Mouse (Mus musculus) inflammation-experienced regulatory T-cells, adult 6 months (primary cell): ENCODE measurements around the gene Unc13a. TPM values are rescaled to one million over a fixed set of nuclear protein-coding genes. Genes with fewer than 3 reads are reported as not detected.
A peak's percentile ranks its signal among the peaks of the same experiment; 100 is the strongest.

Source experiments
- ATAC-seq: one replicate; pipeline ENCODE4 v1.8.0; 2017
- polyA plus RNA-seq, 3 experiments: library from polyadenylated mRNA; unstranded; fragments of 100-300 nt; shearing (Covaris generic); gene quantifications; one replicate each; pipeline ENCODE4 v1.2.1; 2017

The Unc13a gene
- polyA plus RNA-seq, 3 experiments from 2014 or later, result 0.42 to 0.67 (median 0.54) TPM

DNA sequence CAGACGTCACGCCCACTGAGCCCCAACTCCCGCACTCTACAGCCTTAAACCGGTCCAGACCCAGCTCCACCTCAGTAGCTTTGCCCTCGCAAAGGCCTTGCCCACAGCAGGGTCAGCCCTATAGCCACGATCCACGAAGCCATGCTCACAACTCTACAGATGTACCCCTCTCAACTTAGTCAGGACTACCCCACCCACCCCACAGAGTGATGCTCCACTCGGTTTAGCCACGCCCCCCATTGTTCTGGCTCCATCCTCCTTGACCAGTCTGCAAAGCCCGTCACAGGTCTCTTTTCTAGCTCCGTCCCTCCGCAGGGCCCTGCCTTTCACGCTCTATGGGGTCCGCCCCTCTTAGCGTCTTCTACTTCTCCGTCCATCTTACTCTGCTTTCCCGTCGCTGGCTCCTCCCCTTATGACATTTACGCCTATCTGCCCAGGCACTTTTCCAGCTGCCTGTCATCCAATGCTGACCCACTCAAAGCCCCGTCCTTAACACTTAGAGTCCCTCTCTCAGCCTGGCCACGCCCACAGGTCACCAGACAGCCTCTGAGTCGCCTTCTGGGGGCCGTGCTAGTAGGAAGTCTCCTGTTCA is 14.7 kb upstream of the Unc13a start:
- ATAC-seq, result no peak

DNA sequence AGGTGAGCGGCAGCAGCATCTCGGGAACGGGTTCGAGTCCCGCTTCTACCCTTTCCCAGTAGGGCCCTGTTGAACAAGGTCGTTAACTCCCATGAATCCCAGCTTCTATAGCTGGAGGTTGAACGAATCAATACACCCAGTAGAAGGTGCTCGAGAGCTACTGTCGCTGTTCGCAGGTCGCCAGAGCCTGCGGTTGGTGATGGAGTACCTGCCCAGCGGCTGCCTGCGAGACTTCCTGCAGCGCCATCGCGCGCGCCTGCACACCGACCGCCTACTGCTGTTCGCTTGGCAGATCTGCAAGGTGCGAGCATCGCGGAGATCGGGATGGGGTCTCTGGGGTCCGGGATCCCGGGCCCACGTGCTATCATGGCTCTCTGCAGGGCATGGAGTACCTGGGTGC is 14.0 kb upstream of the Unc13a start:
- no peak for ATAC-seq

DNA sequence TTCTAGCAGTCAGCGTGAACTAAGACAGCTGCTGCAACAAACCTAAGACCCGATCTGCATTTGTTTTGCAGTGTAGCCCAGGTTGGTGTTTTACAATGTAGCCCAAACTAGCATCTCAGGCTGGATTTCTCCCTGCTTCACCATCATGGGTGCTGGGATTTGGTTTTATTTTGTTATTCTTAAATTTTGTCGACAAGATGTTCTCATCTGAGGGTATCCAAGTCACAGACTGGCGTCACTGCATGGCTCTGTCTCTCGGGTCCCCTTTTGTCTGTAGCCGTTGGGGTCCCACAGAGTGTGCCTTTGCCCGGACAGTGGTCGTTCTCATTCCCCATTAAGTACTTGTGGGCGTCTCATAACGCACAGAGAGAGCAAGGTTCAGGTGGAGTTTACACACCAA is 13.1 kb upstream of the Unc13a start:
- no peak for ATAC-seq

DNA sequence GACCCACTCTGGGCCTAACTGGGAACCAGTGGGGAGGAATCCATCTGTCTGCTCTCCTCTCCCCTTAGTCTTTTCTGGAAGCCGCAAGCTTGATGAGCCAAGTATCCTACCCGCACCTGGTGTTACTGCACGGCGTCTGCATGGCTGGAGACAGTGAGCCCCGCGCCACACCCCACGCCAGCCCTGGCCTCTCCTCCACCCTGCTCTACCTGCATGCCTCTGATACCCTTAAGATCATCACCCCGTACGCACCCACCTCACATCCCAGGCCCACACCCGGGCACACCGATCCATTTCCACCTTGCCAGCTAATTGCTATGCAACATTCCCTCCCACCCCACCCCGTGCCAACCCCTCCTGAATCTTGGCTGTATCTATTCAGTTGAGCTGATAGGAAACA is 11.3 kb upstream of the Unc13a start:
- ATAC-seq, result no peak

DNA sequence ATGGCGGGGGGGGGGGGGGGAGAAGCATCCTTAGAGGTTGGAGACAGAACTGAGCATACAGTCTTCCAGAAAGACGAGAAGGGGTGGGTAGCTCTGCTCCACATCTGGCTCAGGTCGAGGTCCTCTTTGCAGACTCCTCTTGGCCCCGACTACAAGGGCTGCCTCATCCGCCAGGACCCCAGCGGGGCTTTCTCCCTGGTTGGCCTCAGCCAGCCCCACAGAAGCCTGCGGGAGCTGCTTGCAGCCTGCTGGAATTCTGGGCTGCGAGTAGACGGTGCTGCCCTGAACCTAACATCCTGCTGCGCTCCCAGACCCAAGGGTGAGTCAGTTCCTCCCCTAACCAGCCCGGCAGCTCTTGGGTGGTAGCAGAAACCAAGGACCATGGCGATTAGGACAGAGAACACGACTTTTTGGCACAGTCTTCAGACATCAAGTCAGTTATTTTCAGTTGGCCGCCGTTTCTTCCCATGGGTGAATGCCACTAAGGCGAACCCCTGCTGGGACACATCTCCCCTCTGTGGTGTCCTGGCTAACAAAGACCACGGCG is 9.9 kb upstream of the Unc13a start:
- ATAC-seq, result no peak

DNA sequence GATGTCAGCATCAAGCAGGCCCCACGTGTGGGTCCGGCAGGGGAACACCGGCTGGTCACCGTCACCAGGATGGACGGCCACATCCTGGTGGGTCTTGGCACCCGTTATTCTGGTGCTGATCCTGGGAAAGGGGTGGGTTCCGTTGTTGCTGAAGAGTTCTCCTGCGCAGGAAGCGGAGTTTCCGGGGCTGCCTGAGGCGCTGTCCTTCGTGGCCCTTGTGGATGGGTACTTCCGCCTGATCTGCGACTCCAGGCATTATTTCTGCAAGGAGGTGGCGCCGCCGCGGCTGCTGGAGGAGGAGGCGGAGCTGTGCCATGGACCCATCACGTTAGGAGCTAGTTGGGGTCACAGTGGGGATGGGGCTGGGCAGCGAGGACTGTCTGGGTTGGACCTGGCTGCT is 8.9 kb upstream of the Unc13a start:
- no peak for ATAC-seq

DNA sequence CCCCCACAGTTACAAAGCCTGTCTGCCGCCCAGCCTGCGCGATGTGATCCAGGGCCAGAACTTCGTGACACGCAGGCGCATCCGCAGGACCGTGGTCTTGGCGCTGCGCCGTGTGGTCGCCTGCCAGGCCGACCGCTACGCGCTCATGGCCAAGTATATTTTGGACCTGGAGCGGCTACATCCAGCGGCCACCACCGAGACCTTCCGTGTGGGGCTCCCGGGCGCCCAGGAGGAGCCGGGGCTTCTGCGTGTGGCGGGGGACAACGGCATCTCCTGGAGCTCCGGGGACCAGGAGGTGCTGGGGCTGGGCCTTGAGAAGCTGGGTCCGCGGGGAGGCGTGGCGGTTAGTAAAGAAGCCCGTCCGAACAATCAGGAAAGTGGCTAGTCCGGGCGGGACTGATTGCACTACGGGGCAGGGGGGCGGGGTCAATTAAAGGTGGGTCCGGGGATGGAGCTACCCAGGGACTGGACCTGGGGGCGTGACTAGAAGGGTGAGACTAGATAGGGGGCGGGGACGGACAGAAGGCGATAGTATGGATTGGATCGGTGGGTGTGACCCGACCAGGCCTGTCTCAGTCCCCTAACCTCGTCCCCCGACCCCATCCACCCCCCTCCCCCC is 8.1 kb upstream of the Unc13a start:
- ATAC-seq, result no peak

DNA sequence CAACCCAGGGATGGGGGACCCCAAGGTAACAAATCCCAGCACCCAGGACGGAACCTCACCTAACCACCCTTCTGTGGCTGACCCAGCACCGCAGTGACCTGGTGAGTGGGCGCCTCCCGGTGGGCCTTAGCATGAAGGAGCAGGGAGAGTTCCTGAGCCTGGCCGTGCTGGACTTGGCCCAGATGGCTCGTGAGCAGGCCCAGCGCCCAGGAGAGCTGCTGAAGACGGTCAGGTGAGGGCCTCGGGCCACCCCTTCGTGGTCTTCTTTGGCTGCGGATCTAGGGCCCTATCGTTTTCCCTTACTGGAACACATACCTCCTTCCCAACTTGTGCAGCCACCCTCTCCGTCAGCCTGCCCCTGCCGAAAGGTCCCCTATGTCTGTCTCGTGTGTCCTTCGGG is 7.6 kb upstream of the Unc13a start:
- ATAC-seq, result no peak

DNA sequence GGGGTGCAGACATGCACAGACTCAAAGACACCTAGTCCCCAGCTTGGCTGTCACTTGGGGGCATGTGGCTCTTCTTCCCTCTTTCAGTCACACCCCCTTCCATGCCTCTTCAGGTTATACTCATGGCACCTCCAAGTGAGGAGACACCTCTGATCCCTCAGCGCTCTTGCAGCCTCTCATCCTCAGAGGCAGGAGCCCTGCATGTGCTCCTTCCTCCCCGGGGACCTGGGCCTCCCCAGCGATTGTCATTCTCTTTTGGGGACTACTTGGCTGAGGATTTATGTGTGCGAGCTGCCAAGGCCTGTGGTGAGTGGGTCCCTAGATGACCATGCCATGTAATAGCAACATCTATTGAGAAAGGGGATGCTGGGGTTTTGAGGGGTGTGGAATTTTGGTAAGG is 6.7 kb upstream of the Unc13a start:
- no peak for ATAC-seq

DNA sequence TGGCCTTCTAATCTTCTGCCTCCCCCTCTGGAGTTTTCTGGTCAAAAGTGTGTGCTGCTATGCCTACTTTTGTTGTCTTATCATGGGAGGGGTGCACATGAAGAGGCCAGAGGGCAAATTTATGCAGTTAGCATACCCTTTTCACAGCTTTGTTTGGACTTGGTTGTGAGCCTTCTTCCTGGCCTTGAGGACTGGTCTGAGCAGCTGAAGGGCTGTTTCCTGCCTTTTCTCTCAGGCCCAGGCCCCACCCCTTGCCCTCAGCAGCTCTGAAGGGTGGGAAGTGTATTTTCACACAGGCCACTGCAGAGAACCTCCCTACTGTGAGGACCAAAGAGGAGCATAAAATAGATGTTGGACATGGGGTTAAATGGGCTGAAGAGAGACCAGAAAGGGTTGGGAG is 6.0 kb upstream of the Unc13a start:
- no peak for ATAC-seq

DNA sequence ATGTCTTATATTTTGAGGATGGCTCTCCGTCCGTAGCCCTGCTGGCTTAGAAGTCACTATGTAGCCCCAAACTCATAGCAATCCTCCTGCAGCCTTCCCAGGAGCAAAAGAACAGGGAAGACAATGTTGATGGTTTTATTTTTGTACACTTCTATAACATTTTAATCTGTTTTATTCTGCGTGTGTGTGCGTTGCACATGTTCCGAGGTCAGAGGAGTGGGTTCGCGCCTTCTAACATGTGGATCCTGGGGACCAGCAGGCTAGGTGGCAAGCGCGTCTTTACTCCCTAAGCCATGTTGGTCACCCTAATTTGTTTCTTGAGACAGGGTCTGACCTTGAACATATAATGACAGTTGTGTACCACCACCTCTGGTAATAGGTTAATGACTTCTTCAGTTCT is 5.2 kb upstream of the Unc13a start:
- ATAC-seq, result no peak

DNA sequence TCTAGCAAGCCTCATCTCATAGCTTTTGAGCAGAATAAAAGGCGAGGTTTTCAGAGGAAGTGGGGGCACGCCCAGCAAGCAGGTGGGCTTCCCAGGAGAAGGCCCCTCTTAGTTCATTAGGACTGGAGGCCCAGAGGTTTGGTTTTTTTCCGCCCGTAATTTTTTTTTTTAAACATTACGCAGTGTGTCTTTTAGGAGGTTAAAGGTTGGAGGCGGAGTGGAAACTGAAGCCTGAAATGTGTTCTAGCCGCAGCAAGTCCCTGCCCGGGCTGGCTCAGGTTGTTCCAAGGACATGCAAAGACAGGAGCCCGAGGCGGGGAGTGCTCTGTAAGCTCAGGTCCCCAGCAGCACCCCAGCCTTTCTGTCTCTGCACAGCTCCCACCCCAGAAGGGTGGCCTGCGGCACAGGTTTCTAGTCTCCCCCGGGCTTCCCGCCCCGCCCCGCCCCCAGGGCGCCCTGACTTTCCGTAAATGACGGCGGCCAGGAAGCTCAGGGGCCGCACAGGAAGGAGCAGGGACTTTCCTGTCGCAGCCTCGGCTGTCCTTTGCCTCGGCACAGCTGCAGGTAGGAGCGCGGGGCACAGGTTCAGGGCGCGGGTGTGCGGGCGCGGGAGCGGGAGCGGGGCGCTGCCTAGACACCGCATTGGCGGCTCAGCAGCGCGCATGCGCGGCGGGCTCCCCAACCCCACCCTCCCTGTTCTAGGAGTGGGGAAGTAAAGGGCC is 4.6 kb upstream of the Unc13a start, which contains the start of gene Jak3:
Gene Jak3, plus strand, starts transcription at position 277 of the 722 bp plus-strand sequence.
- ATAC-seq, result peak; percentile 71

DNA sequence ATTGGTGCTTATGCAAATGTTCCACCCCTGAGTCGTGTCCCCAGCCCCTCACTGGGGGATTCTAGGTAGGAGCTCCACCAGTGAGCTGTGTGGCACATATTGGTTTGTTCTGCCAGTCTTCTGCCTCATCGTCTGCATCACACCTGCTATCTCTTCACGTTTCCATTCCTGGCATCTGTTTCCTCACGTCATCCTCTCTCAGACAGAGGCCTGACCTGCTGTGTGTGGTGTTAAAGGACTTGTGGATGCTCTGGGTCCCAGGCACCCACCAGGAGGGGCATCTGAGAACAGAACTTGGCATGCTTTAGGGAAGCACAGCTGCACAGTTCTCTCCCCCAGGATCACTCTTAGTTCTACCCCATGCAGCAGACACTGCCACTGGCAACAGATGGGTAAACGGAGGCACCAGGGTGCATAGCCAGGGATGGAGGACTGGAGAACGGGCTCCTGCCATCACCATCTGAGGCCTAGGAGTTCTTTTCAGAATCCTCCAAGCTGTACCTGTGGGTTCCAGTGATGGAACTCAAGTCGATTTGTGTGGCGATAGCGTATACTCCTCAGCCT is 4.0 kb upstream of the Unc13a start:
- no peak for ATAC-seq

DNA sequence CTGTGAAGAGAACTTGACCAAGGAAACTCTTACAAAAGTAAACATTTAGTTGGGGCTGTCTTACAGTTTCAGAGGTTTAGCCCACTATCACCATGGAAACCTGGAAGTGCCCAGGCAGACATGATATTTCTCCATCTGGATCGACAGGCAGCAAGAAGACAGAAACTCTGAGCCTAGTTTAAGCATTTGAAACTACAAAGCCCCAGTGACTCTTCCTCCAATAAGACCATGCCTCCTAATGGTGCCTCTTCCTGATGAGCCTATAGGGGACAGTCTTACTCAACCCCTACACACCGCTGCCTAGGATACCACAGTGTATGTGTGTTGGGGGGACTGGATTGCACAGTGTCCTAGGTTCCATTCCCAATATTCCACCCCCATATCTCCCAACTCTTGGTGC is 2.5 kb upstream of the Unc13a start:
- no peak for ATAC-seq

DNA sequence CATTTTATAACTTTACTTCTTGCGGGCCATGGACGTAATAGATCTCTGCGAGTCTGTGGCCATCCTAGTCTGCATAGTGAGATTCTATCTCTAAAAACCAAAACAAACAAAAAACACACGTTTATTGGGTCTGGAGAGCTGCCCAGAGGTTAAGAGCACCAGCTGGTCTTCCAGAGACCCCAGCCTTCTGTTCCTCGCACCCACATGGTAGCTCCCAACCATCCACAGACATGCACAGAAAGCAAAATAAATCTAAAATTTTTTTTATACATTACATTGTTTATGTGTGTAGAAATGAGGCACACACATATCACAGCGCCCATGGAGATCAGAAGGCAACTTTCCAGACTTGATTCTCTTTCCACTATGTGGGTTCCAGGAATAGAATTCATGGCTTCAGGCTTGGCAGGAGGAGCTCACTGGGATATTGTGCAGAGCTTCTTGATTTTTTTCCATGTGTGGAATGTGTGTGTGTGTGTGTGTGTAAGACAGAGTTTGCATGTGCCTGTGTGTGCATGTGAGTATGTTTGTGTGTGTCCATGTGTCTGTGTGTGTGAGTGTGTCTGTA is 695 bp upstream of the Unc13a start:
- no peak for ATAC-seq

DNA sequence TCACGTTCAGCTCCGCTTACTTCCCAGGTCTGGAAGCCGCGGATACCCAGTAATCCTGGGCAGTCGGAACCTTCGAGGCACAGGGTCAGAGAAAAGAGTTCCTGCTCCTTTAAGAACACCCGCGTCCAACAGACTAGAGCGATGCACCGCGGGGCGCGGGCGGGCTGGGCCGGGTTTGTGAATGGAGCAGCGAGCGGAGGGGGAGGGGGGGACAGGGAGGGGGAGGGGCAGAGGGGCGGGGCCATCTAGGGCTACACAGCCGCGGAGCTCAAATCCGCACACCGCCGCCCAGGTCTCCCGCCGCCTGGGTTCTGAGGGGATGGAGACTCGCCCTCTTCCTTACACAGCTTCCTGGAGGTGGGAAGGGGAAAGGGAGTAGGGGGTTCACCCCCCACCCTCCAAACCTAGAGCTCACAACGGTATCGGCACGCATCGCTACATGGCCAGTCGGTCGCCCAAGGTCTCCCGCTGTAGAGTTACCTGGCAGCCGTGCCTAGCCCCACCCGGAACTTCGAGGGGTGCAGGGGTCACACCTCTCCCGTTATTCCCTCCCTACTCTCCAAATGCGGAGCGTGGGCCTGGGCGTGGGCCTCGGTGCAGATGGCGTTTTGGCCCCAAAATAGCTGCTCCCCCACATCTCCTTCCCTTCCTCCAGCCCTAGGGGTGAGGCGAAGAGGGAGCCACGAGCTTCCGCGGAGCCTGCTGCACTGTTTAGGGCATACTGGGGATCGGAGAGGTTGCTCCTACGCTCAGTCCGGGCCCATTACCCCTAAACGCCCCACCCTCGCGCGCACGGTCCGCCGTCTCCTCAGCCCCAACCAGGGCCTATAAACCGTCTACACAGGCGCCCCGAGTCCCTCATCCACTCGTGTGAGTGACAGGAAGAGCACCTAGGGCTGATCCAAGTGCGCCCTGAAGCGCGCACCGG is 672 bp downstream of the Unc13a start:
- peak; percentile 7 for ATAC-seq

DNA sequence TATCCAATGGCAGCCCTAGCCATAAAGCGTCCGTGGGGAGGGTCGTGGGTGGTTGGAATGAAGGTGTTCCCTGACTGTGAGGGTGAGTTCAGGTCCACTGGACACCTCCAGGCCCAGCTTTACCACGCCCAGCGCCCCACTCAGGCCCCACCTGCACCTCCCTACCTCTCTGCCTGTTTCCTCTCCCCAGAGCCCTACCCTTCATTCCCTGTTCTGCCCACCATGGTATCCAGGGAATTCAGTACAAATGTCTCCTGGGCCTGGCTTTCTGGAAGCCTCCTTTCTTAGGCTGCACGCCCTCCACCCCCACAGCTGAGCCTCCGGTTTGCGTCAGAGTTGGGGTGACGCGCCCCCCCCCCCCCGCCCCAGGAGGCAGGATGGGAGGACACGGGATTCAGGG is 1.4 kb downstream of the Unc13a start:
- ATAC-seq, result no peak

DNA sequence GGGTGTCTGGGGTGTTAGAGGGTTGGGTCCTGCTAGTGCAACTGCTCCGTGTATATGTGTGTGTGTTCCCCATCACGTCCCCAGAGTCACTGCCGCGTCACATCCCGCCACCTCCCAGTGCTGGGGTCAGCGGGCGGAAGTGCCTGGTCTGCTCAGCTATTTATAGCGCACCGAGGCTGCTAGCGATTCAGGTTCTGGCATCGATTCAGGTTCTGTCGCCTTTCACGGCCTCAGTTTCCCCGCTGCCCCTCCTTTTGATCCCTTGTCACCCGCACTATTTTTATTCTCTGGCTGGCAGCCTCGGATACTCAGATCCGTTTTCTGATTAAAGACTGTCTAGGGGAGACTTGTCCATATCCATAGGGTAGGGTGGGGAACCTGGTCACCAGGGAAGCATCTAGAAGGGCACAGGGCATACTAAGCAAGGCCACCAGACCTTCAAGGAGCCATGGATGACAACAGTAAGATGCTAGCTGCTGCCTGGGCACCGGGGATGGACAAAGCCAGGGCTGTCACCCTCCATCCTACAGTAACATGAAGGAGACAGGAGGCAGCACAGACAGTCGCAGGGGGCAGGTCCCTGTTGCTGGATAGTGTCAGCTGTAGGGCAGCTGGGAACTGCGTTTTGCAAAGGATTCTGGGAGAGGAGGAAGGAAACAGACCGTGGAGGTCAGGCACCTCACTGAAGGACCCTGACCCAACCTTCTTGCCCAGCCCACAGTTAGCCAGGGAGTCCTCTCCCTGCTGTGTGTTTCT is 3.2 kb downstream of the Unc13a start:
- peak; percentile 74 for ATAC-seq

DNA sequence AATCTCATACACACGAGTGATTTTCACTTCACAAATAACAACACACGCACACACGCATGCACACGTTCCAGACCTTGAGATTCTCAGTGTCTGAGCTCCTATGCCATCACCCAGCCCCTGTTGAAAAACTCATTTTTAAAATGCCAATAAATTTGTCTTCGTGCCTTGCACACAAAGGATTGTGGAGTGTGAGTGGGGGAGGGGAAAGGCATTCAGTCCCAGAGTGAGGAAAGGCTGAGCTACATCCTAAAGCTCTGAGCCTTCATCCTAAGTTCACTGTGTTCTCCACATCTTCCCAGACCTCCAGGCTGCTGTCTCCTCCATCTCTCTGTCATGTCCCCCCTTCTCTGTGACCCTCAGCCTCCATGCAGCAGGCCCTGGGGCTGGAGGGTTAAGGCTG is 4.3 kb downstream of the Unc13a start:
- no peak for ATAC-seq

DNA sequence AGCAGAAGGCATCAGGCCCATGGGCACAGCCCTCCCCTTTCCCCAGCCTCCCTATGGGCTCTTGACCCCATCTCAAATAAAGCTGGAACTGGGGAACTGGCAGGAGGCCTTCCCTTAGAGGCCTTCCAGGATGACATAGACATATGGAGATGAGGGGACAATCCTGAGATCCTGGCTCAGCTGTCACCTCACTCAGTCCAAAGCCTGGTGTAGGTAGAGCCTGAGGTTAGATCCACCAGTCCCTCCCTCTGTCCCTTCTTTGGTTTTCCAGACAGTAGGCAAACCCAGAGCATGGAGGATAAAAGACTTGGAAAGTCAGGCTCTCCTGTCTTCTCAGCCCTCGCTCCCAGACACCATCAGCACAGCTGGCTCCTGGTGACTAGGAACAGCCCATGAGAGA is 4.7 kb downstream of the Unc13a start:
- no peak for ATAC-seq
